Mouse (Mus musculus) heart, postnatal 25 days (tissue): ENCODE data around the gene Camk2d. TPM values are rescaled to one million over a fixed set of nuclear protein-coding genes. Genes with fewer than 3 reads are reported as not detected.

Experiments
- DNase-seq: peaks from one replicate; pipeline ENCODE4 v3.0.0; 2022; ENCODE audit warnings: low spot score
- intact Hi-C: fragments of 180-260 bp; cut with DNase I; formaldehyde crosslinking; loops from one replicate; pipeline ENCODE4 v1.15.1; 2025
- total RNA-seq, 2 experiments: library from RNA; stranded (reverse); gene quantifications; 2 replicates each; pipeline ENCODE4 v1.2.3; 2021

Camk2d gene
- 100 to 1,000 TPM; 150 to 154 TPM for total RNA-seq

- intact Hi-C loops = loop anchor here (1.0 to 5.0 kb wide), 4 partner anchors 36 to 175 kb away; no protein-coding TSS in a partner anchor
- peak; percentile 96 for DNase-seq
These were observed at the start of gene Camk2d for GRCm38 (mm10) chr3:126596086-126596485. Camk2d (plus strand) TSS chr3:126596302.

GRCm38 (mm10) chr3:126547941-126548340 lies 48.2 kb upstream of the Camk2d start:
- DNase-seq = no peak
- intact Hi-C loops = no loop called here

GRCm38 (mm10) chr3:126563646-126564045 lies 32.5 kb upstream of the Camk2d start:
- no peak for DNase-seq
- intact Hi-C loops = no loop called here

- intact Hi-C loops = no loop called here
- no peak for DNase-seq
These were observed 25.5 kb upstream of the Camk2d start for GRCm38 (mm10) chr3:126570628-126571027.

GRCm38 (mm10) chr3:126572915-126573314 lies 23.2 kb upstream of the Camk2d start:
- no peak for DNase-seq
- intact Hi-C loops = no loop called here

- intact Hi-C loops = loop anchor here (2.0 to 5.0 kb wide), 2 partner anchors 196 to 327 kb away; no protein-coding TSS in a partner anchor
- no peak for DNase-seq
These were observed 20.2 kb upstream of the Camk2d start for GRCm38 (mm10) chr3:126575927-126576326.

GRCm38 (mm10) chr3:126586134-126586533 lies 10.0 kb upstream of the Camk2d start:
- intact Hi-C loops = no loop called here
- no peak for DNase-seq

GRCm38 (mm10) chr3:126587477-126587876 lies 8.6 kb upstream of the Camk2d start:
- DNase-seq = no peak
- intact Hi-C loops = no loop called here

- no peak for DNase-seq
- intact Hi-C loops = no loop called here
These were observed 6.5 kb upstream of the Camk2d start for GRCm38 (mm10) chr3:126589556-126589955.

GRCm38 (mm10) chr3:126595456-126595855 lies 646 bp upstream of the Camk2d start:
- intact Hi-C loops = loop anchor here (5.0 kb wide), 2 partner anchors 37 to 142 kb away; no protein-coding TSS in a partner anchor
- no peak for DNase-seq

GRCm38 (mm10) chr3:126596491-126597160 lies 524 bp downstream of the Camk2d start:
- DNase-seq = peak; percentile 80

GRCm38 (mm10) chr3:126597161-126597595 lies 1.1 kb downstream of the Camk2d start:
- intact Hi-C loops = loop anchor here (2.0 to 5.0 kb wide), 3 partner anchors 35 to 140 kb away; no protein-coding TSS in a partner anchor

More at GRCm38 (mm10) chr3:126596491-126597160, 524 bp downstream of the Camk2d start:
- intact Hi-C loops = loop anchor here (1.0 to 5.0 kb wide), 4 partner anchors 36 to 175 kb away; no protein-coding TSS in a partner anchor

GRCm38 (mm10) chr3:126597596-126598328 lies 1.7 kb downstream of the Camk2d start:
- intact Hi-C loops = loop anchor here (2.0 to 5.0 kb wide), 3 partner anchors 35 to 140 kb away; no protein-coding TSS in a partner anchor
- DNase-seq = no peak

More at GRCm38 (mm10) chr3:126597161-126597595, 1.1 kb downstream of the Camk2d start:
- peak; percentile 72 for DNase-seq

- no peak for DNase-seq
- intact Hi-C loops = loop anchor here (5.0 kb wide), 2 partner anchors 34 to 139 kb away; no protein-coding TSS in a partner anchor
These were observed 2.2 kb downstream of the Camk2d start for GRCm38 (mm10) chr3:126598329-126598676.

GRCm38 (mm10) chr3:126598881-126599280 lies 2.8 kb downstream of the Camk2d start:
- intact Hi-C loops = loop anchor here (5.0 kb wide), 2 partner anchors 33 to 138 kb away; no protein-coding TSS in a partner anchor
- no peak for DNase-seq

GRCm38 (mm10) chr3:126599335-126599734 lies 3.2 kb downstream of the Camk2d start:
- intact Hi-C loops = loop anchor here (5.0 kb wide), 2 partner anchors 33 to 138 kb away; no protein-coding TSS in a partner anchor

GRCm38 (mm10) chr3:126599936-126600335 lies 3.8 kb downstream of the Camk2d start:
- DNase-seq = no peak
- intact Hi-C loops = loop anchor here (5.0 kb wide), 2 partner anchors 32 to 137 kb away; no protein-coding TSS in a partner anchor

More at GRCm38 (mm10) chr3:126599335-126599734, 3.2 kb downstream of the Camk2d start:
- no peak for DNase-seq

GRCm38 (mm10) chr3:126602772-126603171 lies 6.7 kb downstream of the Camk2d start:
- no peak for DNase-seq
- intact Hi-C loops = no loop called here

- no peak for DNase-seq
- intact Hi-C loops = no loop called here
These were observed 8.7 kb downstream of the Camk2d start for GRCm38 (mm10) chr3:126604656-126605434.
